Mouse (Mus musculus) bone marrow, adult 2 months (tissue): ENCODE data around the gene Cdkl2.

Experiments used
- CTCF ChIP-seq: fragments of 200-500 bp; IDR thresholded peaks from 2 replicates; pipeline ENCODE4 v1.5.1; 2011; ENCODE audit warnings: low read length, control low read depth; ENCODE audit not compliant: control insufficient read depth, insufficient read depth
- POLR2A ChIP-seq: fragments of 200-500 bp; IDR thresholded peaks from 2 replicates; pipeline ENCODE4 v1.6.1; 2011; ENCODE audit warnings: low read depth, mild to moderate bottlenecking, control low read depth, low read length, borderline replicate concordance; ENCODE audit not compliant: control insufficient read depth

GRCm38 (mm10) chr5:92003011-92003410, 40.7 kb downstream of the Cdkl2 start:
- TF ChIP-seq POLR2A (no peak), CTCF (peak; percentile 33)
